Mouse (Mus musculus) midbrain, embryonic 13.5 days (tissue): ENCODE data around the gene Gm17727. TPM values are rescaled to one million over a fixed set of nuclear protein-coding genes. Genes with fewer than 3 reads are reported as not detected.
"Not testable (repeated sequence)": the region's sequence is repeated elsewhere in the genome, so short reads cannot be mapped to it uniquely, and the experiment has no call there.

ENCODE experiments used
- ATAC-seq: fragments of 200-750 bp; cut with Nextera tagmentation; 2 replicates; pipeline ENCODE4 v1.8.0; 2017; ENCODE audit warnings: mild to moderate bottlenecking, moderate TSS enrichment, moderate library complexity
- H3K27ac ChIP-seq: fragments of 300-500 bp; sonication (generic); 2 replicates; pipeline ENCODE4 v1.5.1; 2015; ENCODE audit warnings: inconsistent platforms, mild to moderate bottlenecking, moderate library complexity
- H3K27me3 ChIP-seq: fragments of 300-500 bp; sonication (generic); 2 replicates; pipeline ENCODE4 v1.6.1; 2015; ENCODE audit warnings: mild to moderate bottlenecking, inconsistent platforms
- H3K36me3 ChIP-seq: fragments of 300-500 bp; sonication (generic); 2 replicates; pipeline ENCODE4 v1.6.1; 2015; ENCODE audit warnings: mild to moderate bottlenecking, inconsistent platforms
- H3K4me1 ChIP-seq: fragments of 300-500 bp; sonication (generic); replicated peaks from 2 replicates; pipeline ENCODE4 v1.6.1; 2015; ENCODE audit warnings: inconsistent platforms
- H3K4me2 ChIP-seq: fragments of 300-500 bp; sonication (generic); replicated peaks from 2 replicates; pipeline ENCODE4 v1.6.1; 2015; ENCODE audit warnings: moderate library complexity, mild to moderate bottlenecking, inconsistent platforms
- H3K4me3 ChIP-seq: fragments of 300-500 bp; sonication (generic); replicated peaks from 2 replicates; pipeline ENCODE4 v1.5.1; 2015; ENCODE audit warnings: mild to moderate bottlenecking, inconsistent platforms
- H3K9ac ChIP-seq: fragments of 300-500 bp; sonication (generic); replicated peaks from 2 replicates; pipeline ENCODE4 v1.6.1; 2015; ENCODE audit warnings: mild to moderate bottlenecking, inconsistent platforms
- H3K9me3 ChIP-seq: fragments of 300-500 bp; sonication (generic); 2 replicates; pipeline ENCODE4 v1.6.1; 2016; ENCODE audit warnings: mild to moderate bottlenecking, inconsistent platforms
- WGBS: fragments of 180-500 bp; shearing (Covaris S2); methylation state at CpG from one replicate; pipeline ENCODE4 v1.1.7; 2015; 5-methylcytosine and 5-hydroxymethylcytosine counted together
- polyA plus RNA-seq: library from polyadenylated mRNA; unstranded; fragments of >200 nt; fragmentation: Nextera tagmentation; extraction: Ambion mirVana; gene quantifications from 2 replicates; pipeline ENCODE4 v1.2.1, GENCODE M21; 2015

Gene Gm17727
- not detected in 2 replicates for polyA plus RNA-seq

DNA sequence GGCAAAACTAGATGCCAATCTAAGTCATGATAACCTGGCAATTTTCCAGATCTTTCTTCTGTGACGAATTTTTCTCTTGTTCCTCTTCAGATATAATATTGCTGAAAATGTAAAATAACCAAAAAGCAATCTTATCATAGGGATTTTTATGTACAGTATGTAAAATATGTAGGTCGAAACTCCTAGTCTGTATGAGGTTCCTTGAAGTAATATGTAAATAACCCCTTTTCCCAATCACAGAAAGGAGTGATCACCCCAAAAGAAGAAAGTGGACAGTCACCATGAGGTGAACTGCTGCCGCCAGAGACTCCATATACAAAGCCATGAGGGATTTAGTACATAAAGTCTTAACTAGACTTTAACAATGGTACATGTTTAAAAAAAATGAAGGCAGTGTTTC, at the start of gene Gm17727:
Gene Gm17727 (minus strand): TSS at position 101 of the 400 bp plus-strand sequence.
- Histone ChIP-seq H3K4me1 (no peaks in the 10 kb centered on the region), H3K9ac (no peak within 1 kb of the TSS), H3K27ac (no peak within 1 kb of the TSS), H3K27me3 (no peaks in the 10 kb centered on the region), H3K36me3 (no peaks in the 10 kb centered on the region), H3K4me2 (no peak within 1 kb of the TSS), H3K9me3 (peaks cover 10% of the 10 kb centered on the region), H3K4me3 (no peak within 1 kb of the TSS)
- ATAC-seq: no peak
- 69% methylated on average over 3 of the region's 3 CpGs for whole genome bisulfite sequencing

DNA sequence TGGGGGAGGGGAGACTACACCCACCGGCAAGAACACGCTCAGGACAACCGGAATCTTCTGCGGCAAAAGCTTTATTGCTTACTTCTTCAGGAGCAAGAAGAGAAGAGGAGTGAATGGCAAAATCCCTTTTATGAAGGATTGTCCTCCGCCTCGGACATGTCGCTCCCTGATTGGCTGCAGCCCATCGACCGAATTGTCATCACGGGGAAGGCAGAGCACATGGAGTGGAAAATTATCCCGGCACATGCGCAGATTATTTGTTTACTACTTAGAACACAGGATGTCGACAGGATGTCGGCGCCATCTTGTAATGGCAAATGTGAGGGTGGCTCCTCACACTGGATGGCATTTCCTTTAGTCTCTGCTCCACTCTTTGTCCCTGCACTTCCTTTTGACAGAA, 40.0 kb upstream of the Gm17727 start:
- not testable (repeated sequence) for H3K4me2 ChIP-seq, H3K27ac ChIP-seq, H3K4me3 ChIP-seq, H3K4me1 ChIP-seq, H3K9ac ChIP-seq, ATAC-seq, H3K27me3 ChIP-seq, H3K9me3 ChIP-seq, H3K36me3 ChIP-seq
- WGBS: 96% methylated on average over 15 of the region's 15 CpGs

DNA sequence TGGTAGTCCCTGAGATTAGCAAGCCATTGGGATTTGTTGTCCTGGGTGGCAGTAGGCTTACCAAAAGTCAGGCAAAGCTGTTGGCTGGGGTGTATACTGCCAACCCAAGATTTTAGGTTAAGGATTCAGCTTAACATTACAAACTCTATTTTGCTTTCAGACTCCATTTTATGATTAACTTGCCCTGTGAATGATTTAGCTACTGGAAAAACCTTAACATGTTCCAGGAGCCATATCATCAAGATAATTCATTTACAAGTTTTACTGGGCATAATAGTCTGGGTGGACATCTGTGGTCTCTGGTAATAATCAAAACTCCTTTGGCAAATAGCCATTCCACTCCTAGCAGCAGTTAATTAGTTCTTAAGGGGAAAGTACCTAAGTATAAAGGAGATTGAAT, 20.2 kb upstream of the Gm17727 start:
- no peaks in the 10 kb centered on the region for H3K4me1 ChIP-seq
- no peak overlapping the region for H3K4me2 ChIP-seq
- no peaks in the 10 kb centered on the region for H3K27me3 ChIP-seq
- H3K9ac ChIP-seq: no peak overlapping the region
- H3K27ac ChIP-seq: no peak overlapping the region
- no peak overlapping the region for H3K4me3 ChIP-seq
- ATAC-seq: no peak
- H3K9me3 ChIP-seq: peaks cover 18% of the 10 kb centered on the region
- H3K36me3 ChIP-seq: no peaks in the 10 kb centered on the region

DNA sequence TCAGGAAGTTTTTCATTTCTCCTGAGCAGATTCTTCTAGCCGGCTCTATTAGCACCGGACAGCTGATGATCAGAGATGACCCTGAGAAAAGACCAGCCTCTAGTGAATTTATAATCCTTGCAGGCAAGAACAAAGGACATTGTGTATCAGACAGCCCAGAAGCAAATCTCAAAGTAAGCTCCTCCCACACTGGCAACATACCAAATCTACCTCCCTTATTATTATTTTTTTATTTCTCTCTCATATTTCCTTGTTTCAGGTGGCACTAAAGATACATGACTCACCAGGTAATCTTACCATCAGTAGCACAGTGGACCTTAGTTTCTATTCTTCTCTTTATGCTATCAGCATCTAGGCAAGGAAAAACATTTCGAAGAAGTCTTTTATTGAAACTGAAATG, 12.1 kb upstream of the Gm17727 start, which contains the start of the genes Gm27235 and D730048I06Rik:
Gene Gm27235 (minus strand): TSS at position 101 of the 400 bp plus-strand sequence.
Gene D730048I06Rik (minus strand): TSS at position 112 of the 400 bp plus-strand sequence.
- no peaks in the 10 kb centered on the region for H3K4me1 ChIP-seq
- H3K9me3 ChIP-seq: peaks cover 16% of the 10 kb centered on the region
- ATAC-seq: no peak
- 91% methylated on average over 3 of the region's 3 CpGs for WGBS
- no peaks in the 10 kb centered on the region for H3K36me3 ChIP-seq
- H3K4me3 ChIP-seq: no peak within 1 kb of the TSS
- no peak within 1 kb of the TSS for H3K4me2 ChIP-seq
- no peak within 1 kb of the TSS for H3K27ac ChIP-seq
- no peak within 1 kb of the TSS for H3K9ac ChIP-seq
- no peaks in the 10 kb centered on the region for H3K27me3 ChIP-seq

DNA sequence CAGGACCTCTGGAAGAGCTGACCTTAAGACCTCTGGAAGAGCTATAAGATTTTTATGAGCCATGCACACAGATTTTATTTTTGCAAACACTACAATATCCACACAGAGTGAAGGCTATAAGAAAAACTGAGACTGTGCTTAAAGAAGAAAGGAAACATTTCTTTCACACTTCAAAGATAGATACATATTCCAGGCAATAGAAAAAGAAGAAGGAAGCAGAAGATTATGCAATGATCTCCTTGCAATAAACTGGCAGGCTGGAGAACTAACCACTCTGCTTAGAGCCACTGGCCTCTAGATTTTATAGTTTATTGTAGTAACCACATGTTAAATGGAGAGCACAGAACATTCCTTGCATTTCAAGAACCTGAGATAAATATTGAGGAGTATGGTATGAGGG, 21.1 kb downstream of the Gm17727 start:
- ATAC-seq: no peak
- no peaks in the 10 kb centered on the region for H3K27me3 ChIP-seq

DNA sequence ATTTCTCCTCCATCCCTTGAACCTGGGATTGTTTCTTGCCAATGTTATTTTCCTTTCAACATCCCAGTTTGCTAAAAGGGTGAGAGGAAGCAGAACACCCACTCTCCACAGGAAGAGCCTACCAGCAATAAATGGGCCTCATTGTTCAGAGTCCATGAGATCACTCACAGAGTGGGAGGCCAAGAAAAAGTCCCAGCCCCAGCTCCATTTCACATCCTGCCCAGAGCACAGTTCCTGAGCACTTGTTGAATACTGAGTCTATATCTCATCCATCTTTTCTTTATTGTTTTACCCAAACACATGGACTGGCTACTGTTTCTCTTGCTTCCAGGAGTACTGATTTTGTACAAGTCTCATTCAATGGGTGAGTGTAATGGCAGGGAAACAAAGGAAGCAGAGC, 37.2 kb downstream of the Gm17727 start, which contains the start of gene Gm17677:
Gene Gm17677 (plus strand): TSS at position 301 of the 400 bp plus-strand sequence.
- Histone ChIP-seq H3K4me3 (no peak within 1 kb of the TSS), H3K9ac (no peak within 1 kb of the TSS), H3K4me2 (no peak within 1 kb of the TSS), H3K36me3 (no peaks in the 10 kb centered on the region), H3K27ac (no peak within 1 kb of the TSS), H3K27me3 (no peaks in the 10 kb centered on the region), H3K9me3 (no peaks in the 10 kb centered on the region; the same call in 1 of the 2 replicates), H3K4me1 (no peaks in the 10 kb centered on the region)
- ATAC-seq: no peak

More for the DNA sequence above, 21.1 kb downstream of the Gm17727 start:
- Histone ChIP-seq H3K27ac (no peak overlapping the region), H3K36me3 (no peaks in the 10 kb centered on the region), H3K4me2 (no peak overlapping the region), H3K4me1 (no peaks in the 10 kb centered on the region), H3K9ac (no peak overlapping the region), H3K9me3 (no peaks in the 10 kb centered on the region; the same call in 1 of the 2 replicates), H3K4me3 (no peak overlapping the region)

Other genes starting within 250 kb of the Gm17727 start
- 18.2 and 19.1 TPM in 2 replicates for gene Ddx25, start 219.6 kb downstream of the Gm17727 start, polyA plus RNA-seq
- 17.8 and 19.5 TPM in 2 replicates for gene Pus3, start 219.5 kb downstream of the Gm17727 start, polyA plus RNA-seq
- 1.4 and 2.1 TPM in 2 replicates for gene Pate2, start 207.8 kb downstream of the Gm17727 start, polyA plus RNA-seq
- gene Hyls1, start 207.7 kb downstream of the Gm17727 start, polyA plus RNA-seq: 19.8 and 21.1 TPM in 2 replicates
- not detected in 2 replicates for gene Pate4, start 166.2 kb downstream of the Gm17727 start, polyA plus RNA-seq
- gene Pate3, start 129.9 kb downstream of the Gm17727 start, polyA plus RNA-seq: not detected in 2 replicates
- gene Pate1, start 90.7 kb downstream of the Gm17727 start, polyA plus RNA-seq: not detected in 2 replicates
- gene Gm17677, start 37.1 kb downstream of the Gm17727 start, polyA plus RNA-seq: not detected in 2 replicates
- gene Gm27235, start 12.0 kb upstream of the Gm17727 start, polyA plus RNA-seq: not detected in 2 replicates
- not detected in 2 replicates for gene D730048I06Rik, start 12.0 kb upstream of the Gm17727 start, polyA plus RNA-seq
- gene 9230110F15Rik, start 66.0 kb upstream of the Gm17727 start, polyA plus RNA-seq: not detected in 2 replicates
- not detected in 2 replicates for gene 9230113P08Rik, start 130.3 kb upstream of the Gm17727 start, polyA plus RNA-seq